Mouse (Mus musculus) heart, embryonic 12.5 days (tissue): ENCODE measurements around the gene Hnrnpul2. TPM values are rescaled to one million over a fixed set of nuclear protein-coding genes. Genes with fewer than 3 reads are reported as not detected.

Experiments used
- ATAC-seq: fragments of 200-750 bp; cut with Nextera tagmentation; 2 replicates; pipeline ENCODE4 v1.8.0; 2017; ENCODE audit warnings: moderate TSS enrichment, moderate library complexity; ENCODE audit not compliant: insufficient number of reproducible peaks, low FRiP score
- H3K27ac ChIP-seq: fragments of 300-500 bp; sonication (generic); 2 replicates; pipeline ENCODE4 v1.5.1; 2016; ENCODE audit warnings: mild to moderate bottlenecking, moderate library complexity; ENCODE audit not compliant: poor library complexity, severe bottlenecking
- H3K27me3 ChIP-seq: fragments of 300-500 bp; sonication (generic); replicated peaks from 2 replicates; pipeline ENCODE4 v1.6.1; 2016; ENCODE audit warnings: mild to moderate bottlenecking, moderate library complexity
- H3K36me3 ChIP-seq: fragments of 300-500 bp; sonication (generic); 2 replicates; pipeline ENCODE4 v1.6.1; 2016; ENCODE audit warnings: mild to moderate bottlenecking, moderate library complexity
- H3K4me1 ChIP-seq: fragments of 300-500 bp; sonication (generic); replicated peaks from 2 replicates; pipeline ENCODE4 v1.6.1; 2016; ENCODE audit warnings: mild to moderate bottlenecking
- H3K4me2 ChIP-seq: fragments of 300-500 bp; sonication (generic); 2 replicates; pipeline ENCODE4 v1.6.1; 2016; ENCODE audit warnings: mild to moderate bottlenecking, moderate library complexity
- H3K4me3 ChIP-seq: fragments of 300-500 bp; sonication (generic); 2 replicates; pipeline ENCODE4 v1.5.1; 2016; ENCODE audit warnings: mild to moderate bottlenecking
- H3K9ac ChIP-seq: fragments of 300-500 bp; sonication (generic); 2 replicates; pipeline ENCODE4 v1.6.1; 2016; ENCODE audit warnings: mild to moderate bottlenecking, moderate library complexity
- H3K9me3 ChIP-seq: fragments of 300-500 bp; sonication (generic); replicated peaks from 2 replicates; pipeline ENCODE4 v1.6.1; 2016; ENCODE audit warnings: mild to moderate bottlenecking, moderate library complexity
- WGBS: fragments of 180-500 bp; shearing (Covaris S2); methylation state at CpG from one replicate; pipeline ENCODE4 v1.1.7; 2016; 5-methylcytosine and 5-hydroxymethylcytosine counted together
- polyA plus RNA-seq: library from polyadenylated mRNA; unstranded; fragments of >200 nt; fragmentation: Nextera tagmentation; extraction: Ambion mirVana; gene quantifications from 2 replicates; pipeline ENCODE4 v1.2.1, GENCODE M21; 2016

Hnrnpul2 gene
- 3.8 TPM in 2 replicates for polyA plus RNA-seq

DNA sequence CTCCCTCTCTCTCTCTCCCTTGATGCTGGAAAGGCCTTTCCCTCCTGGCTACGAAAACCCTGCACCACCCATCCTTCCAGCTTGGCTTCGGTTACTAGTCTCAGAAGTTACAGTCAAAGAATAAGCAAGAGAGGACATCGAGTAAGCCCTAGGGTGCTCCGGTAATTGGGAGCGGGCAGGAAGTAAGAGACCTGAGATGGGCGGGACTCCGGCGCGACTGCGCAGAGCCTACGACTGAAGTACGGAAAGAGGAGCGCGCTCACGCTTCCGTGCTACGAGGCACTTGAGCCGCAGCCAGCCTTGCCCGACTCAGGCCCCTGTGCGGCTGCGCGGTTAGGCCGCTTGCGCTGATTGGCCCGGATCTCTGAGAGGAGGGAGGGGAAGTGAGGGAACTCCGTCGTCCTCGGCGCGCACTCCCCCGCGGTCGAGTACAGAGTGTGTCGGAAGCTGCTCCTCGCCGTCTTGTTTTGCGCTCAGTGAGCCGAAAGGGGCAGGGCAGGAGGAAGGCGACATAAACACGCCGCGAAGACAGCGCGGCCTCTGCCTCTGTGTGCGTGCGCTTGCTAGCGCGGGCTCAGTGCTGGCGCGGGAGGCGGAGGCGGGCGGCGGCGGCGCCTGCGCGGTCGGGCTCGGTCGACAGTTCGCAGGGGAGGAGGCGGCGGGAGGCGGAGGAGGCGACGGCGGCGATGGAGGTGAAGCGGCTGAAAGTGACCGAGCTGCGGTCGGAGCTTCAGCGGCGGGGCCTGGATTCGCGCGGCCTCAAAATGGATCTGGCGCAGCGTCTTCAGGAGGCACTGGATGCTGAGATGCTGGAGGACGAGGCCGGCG is at the start of gene Hnrnpul2:
Hnrnpul2 (plus strand) TSS at position 415 of the 828 bp plus-strand sequence.
- H3K27ac ChIP-seq = peak within 1 kb of the TSS; percentile 99
- peak within 1 kb of the TSS; percentile 98 for H3K9ac ChIP-seq
- 0% methylated on average over 82 of the region's 83 CpGs for WGBS
- H3K9me3 ChIP-seq = no peaks in the 10 kb centered on the region
- H3K36me3 ChIP-seq = peaks cover 41% of the 10 kb centered on the region
- H3K4me3 ChIP-seq = peak within 1 kb of the TSS; percentile 97
- ATAC-seq = peak; percentile 95
- H3K4me1 ChIP-seq = peaks cover 26% of the 10 kb centered on the region
- H3K4me2 ChIP-seq = peak within 1 kb of the TSS; percentile 95
- no peaks in the 10 kb centered on the region for H3K27me3 ChIP-seq

DNA sequence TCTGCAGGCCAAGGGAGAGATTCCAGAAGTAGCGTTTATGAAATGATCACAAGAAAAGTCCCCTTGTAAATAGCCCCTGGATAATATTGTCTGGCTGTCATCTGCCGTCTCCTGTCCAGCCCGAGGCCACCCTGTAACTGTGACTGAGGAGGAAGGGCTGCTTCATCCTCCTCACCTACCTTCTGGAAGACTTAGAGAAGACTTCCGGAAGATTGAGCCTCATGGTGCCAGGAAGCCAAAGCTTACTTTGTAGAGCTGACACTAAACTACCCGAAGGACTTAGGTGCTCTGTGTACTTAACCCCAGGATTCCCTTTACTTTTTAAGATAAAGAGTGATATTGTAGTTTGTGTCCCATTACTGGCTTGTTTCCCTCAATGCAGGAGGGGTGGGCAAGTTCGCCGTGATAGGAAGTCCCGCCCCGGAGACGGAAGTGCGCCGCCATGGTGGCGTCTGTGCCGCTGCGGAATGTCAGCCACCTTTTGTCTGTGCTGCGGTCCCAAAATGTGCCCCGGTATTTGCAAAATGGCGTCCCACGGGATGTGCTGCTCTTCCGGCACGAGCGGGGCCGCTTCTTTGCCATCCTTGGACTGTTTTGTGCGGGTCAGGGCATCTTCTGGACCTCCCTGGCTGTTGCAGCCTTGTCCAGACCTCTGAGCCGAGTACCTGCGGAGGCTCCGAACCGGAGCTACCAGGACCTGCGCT is 49.1 kb upstream of the Hnrnpul2 start, which contains the start of gene Tmem223:
Tmem223 (plus strand) TSS at position 430 of the 704 bp plus-strand sequence.
- Histone ChIP-seq H3K4me1 (peaks cover 28% of the 10 kb centered on the region), H3K4me3 (peak within 1 kb of the TSS; percentile 74), H3K27me3 (no peaks in the 10 kb centered on the region), H3K9me3 (no peaks in the 10 kb centered on the region), H3K27ac (peak within 1 kb of the TSS; percentile 92), H3K36me3 (peaks cover 57% of the 10 kb centered on the region), H3K9ac (peak within 1 kb of the TSS; percentile 98), H3K4me2 (peak within 1 kb of the TSS; percentile 87)
- 20% methylated on average over 29 of the region's 29 CpGs for WGBS
- peak; percentile 44; the same call in 1 of the 2 replicates for ATAC-seq

DNA sequence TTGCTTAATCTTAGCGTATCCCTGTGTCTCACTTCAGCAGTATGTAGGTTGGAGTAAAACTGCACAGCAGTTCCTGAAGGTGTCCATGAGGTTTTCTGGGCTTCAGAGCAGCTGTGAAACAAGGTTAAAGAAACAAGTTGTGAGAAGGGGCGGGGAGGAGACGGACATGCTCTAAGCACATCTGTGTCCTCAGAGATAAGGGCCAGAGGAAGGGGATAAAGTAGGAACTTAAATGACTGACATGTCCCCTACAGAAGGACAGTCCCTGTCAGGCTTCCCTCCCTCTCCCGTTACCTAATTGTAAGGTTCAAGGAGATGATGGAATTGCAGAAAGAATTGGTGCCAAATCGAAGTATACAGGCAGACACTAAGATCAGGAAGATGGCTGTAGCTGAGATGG is 46.8 kb upstream of the Hnrnpul2 start:
- peak overlapping the region; percentile 98 for H3K4me3 ChIP-seq
- peak overlapping the region; percentile 22 for H3K27ac ChIP-seq
- peak overlapping the region; percentile 88 for H3K4me2 ChIP-seq
- H3K4me1 ChIP-seq = peaks cover 28% of the 10 kb centered on the region
- peak overlapping the region; percentile 98 for H3K9ac ChIP-seq
- WGBS = 60% methylated on average over 5 of the region's 5 CpGs
- no peaks in the 10 kb centered on the region for H3K27me3 ChIP-seq
- ATAC-seq = no peak
- peaks cover 36% of the 10 kb centered on the region for H3K36me3 ChIP-seq
- H3K9me3 ChIP-seq = no peaks in the 10 kb centered on the region

DNA sequence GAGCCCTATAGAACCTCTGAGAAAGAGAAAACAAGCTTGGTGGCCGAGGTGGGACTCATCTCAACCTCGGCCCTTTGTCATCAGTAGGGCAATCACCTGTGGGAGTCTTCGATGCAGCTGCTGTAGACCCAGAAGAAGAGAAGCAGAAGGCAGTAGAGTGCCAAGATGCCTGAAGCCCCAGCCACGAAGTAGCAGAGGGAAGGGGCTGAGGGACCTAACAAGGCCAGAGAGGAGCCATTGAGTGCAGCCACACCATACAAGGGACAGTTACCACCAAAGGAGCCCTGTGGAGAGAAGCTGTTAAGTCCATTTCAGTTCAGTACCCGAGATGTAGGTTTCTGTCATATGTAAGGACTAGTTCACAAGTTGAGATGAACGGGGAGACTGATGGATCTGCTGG is 46.4 kb upstream of the Hnrnpul2 start:
- no peaks in the 10 kb centered on the region for H3K27me3 ChIP-seq
- peak overlapping the region; percentile 98 for H3K4me3 ChIP-seq
- no peaks in the 10 kb centered on the region for H3K9me3 ChIP-seq
- H3K27ac ChIP-seq = peak overlapping the region; percentile 22
- peak overlapping the region; percentile 98 for H3K9ac ChIP-seq
- peaks cover 36% of the 10 kb centered on the region for H3K36me3 ChIP-seq
- H3K4me1 ChIP-seq = peaks cover 28% of the 10 kb centered on the region
- no peak for ATAC-seq
- H3K4me2 ChIP-seq = peak overlapping the region; percentile 88
- 38% methylated on average over 6 of the region's 6 CpGs for WGBS

DNA sequence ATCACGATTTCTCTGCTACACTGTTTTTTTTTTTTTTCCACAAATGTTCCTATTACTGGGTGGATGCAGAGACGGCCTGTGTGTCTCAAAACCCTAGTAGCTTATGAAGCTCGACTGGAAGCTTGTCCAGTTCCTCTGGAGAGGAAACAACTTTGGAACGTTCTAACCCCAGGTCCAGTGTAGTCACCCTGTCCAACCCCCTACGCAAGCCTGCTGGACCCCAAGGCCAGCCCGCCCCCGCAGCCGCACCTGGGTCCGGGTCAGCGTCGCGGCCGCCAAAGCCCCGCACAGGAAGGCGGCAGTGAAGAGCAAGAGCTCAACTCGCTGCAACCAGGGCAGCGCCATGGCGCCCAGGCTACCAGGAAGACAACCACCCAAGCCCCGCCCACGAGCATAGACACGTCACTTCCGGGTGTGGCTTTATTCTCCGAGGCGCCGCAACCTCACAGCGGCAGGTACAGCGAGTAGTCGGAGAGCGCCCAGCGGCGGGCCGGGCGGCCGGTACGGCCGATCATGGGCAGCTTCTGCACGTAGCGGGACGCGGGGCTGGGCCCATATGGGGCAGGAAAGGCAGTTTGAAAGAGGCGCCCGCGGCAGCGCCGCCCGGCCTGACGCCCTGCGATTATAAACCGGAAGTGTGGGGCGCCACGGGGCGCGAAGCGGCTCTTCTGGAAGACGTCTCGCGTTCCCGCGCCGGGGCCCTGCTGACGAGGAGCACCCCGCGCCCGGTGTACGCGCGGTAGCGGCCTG is 45.5 kb upstream of the Hnrnpul2 start, which contains the start of gene Tmem179b:
Tmem179b (minus strand) TSS at position 382 of the 750 bp plus-strand sequence.
- peak within 1 kb of the TSS; percentile 98 for H3K4me3 ChIP-seq
- no peaks in the 10 kb centered on the region for H3K27me3 ChIP-seq
- H3K9ac ChIP-seq = peak within 1 kb of the TSS; percentile 98
- peak within 1 kb of the TSS; percentile 88 for H3K4me2 ChIP-seq
- peak; percentile 93 for ATAC-seq
- peaks cover 28% of the 10 kb centered on the region for H3K4me1 ChIP-seq
- peaks cover 36% of the 10 kb centered on the region for H3K36me3 ChIP-seq
- H3K27ac ChIP-seq = peak within 1 kb of the TSS; percentile 100
- WGBS = under 1% methylated on average over 68 of the region's 68 CpGs
- no peaks in the 10 kb centered on the region for H3K9me3 ChIP-seq

DNA sequence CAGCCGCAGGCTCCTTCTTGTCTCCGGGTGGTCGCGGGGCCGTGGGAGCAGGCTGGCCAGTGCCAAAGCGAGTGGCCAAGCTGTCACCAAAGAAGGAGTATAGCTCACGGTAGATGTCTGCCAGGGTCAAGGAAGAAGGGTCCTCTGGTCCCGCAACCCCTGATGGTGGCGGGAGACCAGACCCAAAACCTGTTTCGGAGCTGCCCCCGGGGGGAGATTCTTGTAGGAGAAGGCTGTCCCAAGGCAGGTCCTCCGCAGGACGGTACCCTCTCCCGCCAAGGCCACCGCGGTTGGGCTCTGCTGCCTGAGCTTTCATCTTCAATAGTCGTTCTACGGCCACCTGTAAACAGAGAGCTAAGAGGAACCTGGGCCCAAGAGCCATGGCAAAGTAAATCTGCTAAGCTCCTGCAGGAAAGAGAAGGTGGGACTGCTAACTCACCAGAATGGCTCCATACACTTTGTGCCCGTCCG is 44.8 kb upstream of the Hnrnpul2 start:
- Histone ChIP-seq H3K4me2 (peak overlapping the region; percentile 88), H3K4me3 (peak overlapping the region; percentile 98), H3K9ac (peak overlapping the region; percentile 98), H3K4me1 (peaks cover 28% of the 10 kb centered on the region), H3K27me3 (no peaks in the 10 kb centered on the region), H3K9me3 (no peaks in the 10 kb centered on the region), H3K36me3 (peaks cover 34% of the 10 kb centered on the region), H3K27ac (peak overlapping the region; percentile 100)
- peak; percentile 2 for ATAC-seq
- WGBS = 4% methylated on average over 20 of the region's 20 CpGs

DNA sequence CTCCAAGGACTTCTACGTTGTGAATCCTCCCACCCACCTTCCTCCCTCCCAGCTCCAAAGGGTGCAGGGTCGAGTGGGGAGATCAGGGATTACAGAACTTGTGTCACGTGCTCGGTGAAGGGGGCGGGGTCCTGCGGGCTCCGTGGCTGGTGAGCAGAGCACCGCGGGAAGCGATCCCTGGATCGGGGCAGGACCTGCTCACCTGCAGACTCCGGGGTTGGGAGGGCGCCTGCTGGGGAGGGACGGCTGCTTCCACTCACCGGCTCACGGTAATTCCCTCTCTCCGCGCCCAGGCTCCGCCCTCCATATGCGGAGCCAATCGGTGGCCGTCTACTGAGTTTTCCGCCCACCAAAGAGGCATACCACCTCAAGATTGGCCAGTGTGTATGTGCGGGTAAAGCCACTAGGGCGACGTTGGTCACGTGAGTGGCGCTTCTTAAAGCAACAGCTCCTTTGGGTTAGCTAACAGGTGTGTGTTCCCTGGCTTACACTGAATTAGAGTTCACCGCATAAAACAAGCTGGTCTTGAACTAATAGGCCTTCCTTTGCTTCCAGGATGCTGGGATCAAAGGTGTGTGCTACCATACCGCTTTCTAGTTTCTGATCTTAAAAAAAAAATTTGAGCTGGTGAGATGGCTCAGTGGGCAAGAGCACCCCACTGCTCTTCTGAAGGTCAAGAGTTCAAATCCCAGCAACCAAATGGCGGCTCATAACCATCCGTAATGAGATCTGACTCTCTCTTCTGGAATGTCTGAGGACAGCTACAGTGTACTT is 33.6 kb upstream of the Hnrnpul2 start, which contains the start of gene Taf6l:
Taf6l (minus strand) TSS at position 410 of the 774 bp plus-strand sequence.
- peak within 1 kb of the TSS; percentile 85 for H3K4me2 ChIP-seq
- no peaks in the 10 kb centered on the region for H3K9me3 ChIP-seq
- under 1% methylated on average over 32 of the region's 32 CpGs for WGBS
- no peaks in the 10 kb centered on the region for H3K27me3 ChIP-seq
- H3K4me1 ChIP-seq = peaks cover 9% of the 10 kb centered on the region
- peak within 1 kb of the TSS; percentile 84 for H3K9ac ChIP-seq
- H3K36me3 ChIP-seq = peaks cover 38% of the 10 kb centered on the region
- ATAC-seq = peak; percentile 100
- peak within 1 kb of the TSS; percentile 85 for H3K27ac ChIP-seq
- peak within 1 kb of the TSS; percentile 90 for H3K4me3 ChIP-seq

DNA sequence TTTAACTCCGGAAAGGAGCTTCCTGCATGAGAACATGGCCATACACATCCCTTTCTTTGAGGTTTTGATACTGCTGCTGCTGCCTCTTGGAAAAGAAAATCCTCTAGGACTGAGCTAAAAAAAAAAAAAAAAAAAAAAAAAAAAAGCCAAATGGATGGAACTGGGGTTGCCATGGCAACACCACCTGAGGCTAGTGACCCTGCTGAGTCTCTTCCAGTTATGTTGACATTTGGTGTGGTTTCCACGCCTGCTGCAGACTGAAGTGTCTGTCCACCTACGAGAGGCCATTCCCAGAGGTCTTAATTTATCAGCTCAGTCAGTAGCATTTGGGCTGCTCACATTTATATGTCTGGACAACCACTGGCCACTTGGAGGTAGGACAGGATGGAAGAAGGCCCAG is 31.3 kb upstream of the Hnrnpul2 start:
- no peaks in the 10 kb centered on the region for H3K9me3 ChIP-seq
- H3K9ac ChIP-seq = no peak overlapping the region
- H3K36me3 ChIP-seq = peaks cover 29% of the 10 kb centered on the region
- 32% methylated on average over 3 of the region's 3 CpGs for WGBS
- peaks cover 9% of the 10 kb centered on the region for H3K4me1 ChIP-seq
- ATAC-seq = no peak
- H3K27ac ChIP-seq = no peak overlapping the region
- no peak overlapping the region for H3K4me3 ChIP-seq
- H3K4me2 ChIP-seq = no peak overlapping the region
- no peaks in the 10 kb centered on the region for H3K27me3 ChIP-seq

DNA sequence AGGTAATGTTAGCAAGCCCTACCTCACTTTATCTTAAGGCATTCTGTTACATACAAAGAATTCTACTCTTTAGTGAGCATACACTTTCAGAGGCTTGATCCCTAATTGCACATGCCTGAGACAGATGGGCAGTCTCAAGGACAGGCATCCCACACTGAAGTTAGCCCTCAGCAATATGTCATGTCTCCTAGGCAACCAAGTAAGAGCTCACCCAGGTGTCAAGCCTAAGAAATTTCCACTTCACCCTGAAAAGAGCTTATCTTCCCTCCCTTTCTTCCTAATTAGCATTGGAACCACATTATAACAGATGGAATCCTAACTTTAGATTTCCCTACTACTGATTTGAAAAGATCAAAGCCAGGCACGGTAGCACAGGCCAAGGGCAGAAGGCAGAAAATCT is 30.6 kb upstream of the Hnrnpul2 start:
- WGBS = 55% methylated on average over 1 of the region's 1 CpGs
- H3K9me3 ChIP-seq = no peaks in the 10 kb centered on the region
- peaks cover 9% of the 10 kb centered on the region for H3K4me1 ChIP-seq
- H3K9ac ChIP-seq = no peak overlapping the region
- H3K36me3 ChIP-seq = peaks cover 30% of the 10 kb centered on the region
- H3K4me3 ChIP-seq = no peak overlapping the region
- no peaks in the 10 kb centered on the region for H3K27me3 ChIP-seq
- H3K4me2 ChIP-seq = no peak overlapping the region
- no peak overlapping the region for H3K27ac ChIP-seq
- ATAC-seq = no peak

DNA sequence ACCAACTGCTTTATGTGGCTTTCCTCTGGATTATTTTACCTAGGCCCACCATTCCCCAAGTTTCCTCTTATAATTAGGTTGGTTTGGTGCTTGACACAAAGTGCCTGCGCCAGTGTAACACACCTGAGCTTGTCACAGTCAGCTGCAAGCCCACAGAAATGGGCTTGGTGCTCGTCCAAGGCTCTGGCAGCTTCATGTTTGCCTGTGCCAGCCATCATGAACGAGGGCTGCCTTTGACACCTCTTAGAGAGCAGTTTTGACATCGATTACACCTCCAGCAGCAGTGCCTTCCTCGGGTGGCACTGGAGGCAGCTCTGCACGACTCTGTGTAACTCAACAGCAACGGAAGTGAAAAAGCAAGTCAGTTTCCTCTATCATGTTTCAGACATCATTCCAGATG is 29.6 kb upstream of the Hnrnpul2 start:
- Histone ChIP-seq H3K27ac (no peak overlapping the region), H3K9ac (no peak overlapping the region), H3K27me3 (no peaks in the 10 kb centered on the region), H3K4me3 (no peak overlapping the region), H3K4me2 (no peak overlapping the region), H3K36me3 (peaks cover 38% of the 10 kb centered on the region), H3K4me1 (peaks cover 6% of the 10 kb centered on the region), H3K9me3 (no peaks in the 10 kb centered on the region)
- ATAC-seq = no peak
- WGBS = 70% methylated on average over 7 of the region's 7 CpGs
